8 mouse cellular contexts compared by ENCODE assay signal in the genomic region with DNA sequence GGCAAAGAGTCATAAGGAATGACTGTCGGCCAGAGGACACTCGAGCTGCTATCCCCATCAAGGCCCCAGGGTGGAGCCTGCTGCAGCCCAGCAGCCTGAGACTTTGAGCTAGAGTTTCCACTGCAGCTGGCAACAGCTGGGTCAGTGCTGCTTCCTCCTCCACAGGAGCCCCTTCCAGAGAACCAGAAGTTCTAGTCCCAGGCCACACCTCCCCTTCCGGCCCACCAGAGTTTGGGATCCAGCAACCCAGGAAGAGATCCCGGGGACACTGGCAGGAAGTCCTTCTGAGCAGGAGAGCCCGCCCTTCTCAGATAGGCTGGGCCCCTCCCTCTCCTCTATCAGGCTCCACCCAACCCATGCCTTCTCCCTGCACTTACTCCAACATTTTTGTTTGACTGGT. TPM values are rescaled to one million over a fixed set of nuclear protein-coding genes. Genes with fewer than 3 reads are reported as not detected.
DNase-seq lines count a peak whose midpoint lies in the region; ATAC-seq lines count a peak whose summit lies in the region.

No protein-coding gene starts in this region.

- 1% methylated on average over 5 of the region's 5 CpGs for WGBS in limb, embryonic 15.5 days

- H3K36me3 ChIP-seq in erythroblast, embryonic 14.5 days (ENCODE audit: control insufficient read depth), result peaks cover 11% of the 10 kb centered on the region
- peaks cover 36% of the 10 kb centered on the region for H3K36me3 ChIP-seq in limb, embryonic 15.5 days

- peak overlapping the region; percentile 87 for H3K27ac ChIP-seq in limb, embryonic 15.5 days

- H3K27me3 ChIP-seq in erythroblast, embryonic 14.5 days (ENCODE audit: control insufficient read depth), result no peaks in the 10 kb centered on the region
- no peaks in the 10 kb centered on the region for H3K27me3 ChIP-seq in limb, embryonic 15.5 days

- no peaks in the 10 kb centered on the region for H3K9me3 ChIP-seq in erythroblast, embryonic 14.5 days (ENCODE audit: control insufficient read depth, low read length)
- no peaks in the 10 kb centered on the region for H3K9me3 ChIP-seq in limb, embryonic 15.5 days

- intact Hi-C loops in heart, postnatal 36 days (cut with DNase I), result loop anchor here (2.0 kb wide), 1 partner anchor 27 kb away; no protein-coding TSS in a partner anchor

- H3K4me1 ChIP-seq in erythroblast, embryonic 14.5 days (ENCODE audit: control insufficient read depth), result peaks cover 26% of the 10 kb centered on the region
- peaks cover 36% of the 10 kb centered on the region for H3K4me1 ChIP-seq in limb, embryonic 15.5 days

- peak; percentile 70 for DNase-seq in A20 (ENCODE audit: low read depth, low spot score)
- peak; percentile 89 to 95 for DNase-seq in adrenal gland, adult (ENCODE audit: inconsistent age in 2 of 2, low spot score in 1 of 2)
- peak; percentile 84 to 85 for DNase-seq in heart, postnatal 36 days
- peak; percentile 55 for DNase-seq in neural tube, embryonic 10.5 days (ENCODE audit: extremely low spot score, low spot score)
- DNase-seq in thymus, postnatal 25 days, result peak; percentile 18
- no peak for DNase-seq in cerebellum, adult 8-10 months

- H3K9ac ChIP-seq in limb, embryonic 15.5 days, result no peak overlapping the region

- peak overlapping the region; percentile 67 for H3K4me3 ChIP-seq in erythroblast, embryonic 14.5 days (replicated peaks)
- no peak overlapping the region for H3K4me3 ChIP-seq in limb, embryonic 15.5 days

- peak overlapping the region; percentile 36 for H3K4me2 ChIP-seq in limb, embryonic 15.5 days

- peak; percentile 86 for ATAC-seq in limb, embryonic 15.5 days (ENCODE audit: insufficient number of reproducible peaks, low FRiP score, low TSS enrichment, low read depth)

RNA-seq across cellular contexts. Expression of gene Rbms2, which starts 30.5 kb away (rescaled TPM):
- polyA plus RNA-seq in erythroblast, embryonic 14.5 days (2012), result 0.72 and 0.93 TPM in 2 replicates
- total RNA-seq in heart, postnatal 36 days (2021), result 10 to 100 TPM; 89.2 to 95.3 TPM
- polyA plus RNA-seq in limb, embryonic 15.5 days (2015; fragmentation: Nextera tagmentation; extraction: Ambion mirVana), result 42.2 and 43.8 TPM in 2 replicates

RNA-seq across cellular contexts. Expression of gene Gls2, which starts 44.7 kb away (rescaled TPM):
- not detected in 2 replicates for polyA plus RNA-seq in erythroblast, embryonic 14.5 days (2012)
- total RNA-seq in heart, postnatal 36 days (2021), result under 1 TPM; 0.58 to 0.92 TPM
- 1.8 TPM in 2 replicates for polyA plus RNA-seq in limb, embryonic 15.5 days (2015; fragmentation: Nextera tagmentation; extraction: Ambion mirVana)

RNA-seq across cellular contexts. Expression of gene Baz2a, which starts 58.2 kb away (rescaled TPM):
- 3.2 and 3.6 TPM in 2 replicates for polyA plus RNA-seq in erythroblast, embryonic 14.5 days (2012)
- 10 to 100 TPM; 23.8 TPM for total RNA-seq in heart, postnatal 36 days (2021)
- 10.4 TPM in 2 replicates for polyA plus RNA-seq in limb, embryonic 15.5 days (2015; fragmentation: Nextera tagmentation; extraction: Ambion mirVana)

Comparison
In these comparisons a context has a peak if more than half of its experiments do, and no peak if none do; other contexts are left out.
1. RNA of gene Rbms2, which starts 30.5 kb away (polyA plus RNA-seq): 42.2 to 43.8 TPM in limb, embryonic 15.5 days; 0.72 to 0.93 TPM in erythroblast, embryonic 14.5 days; every median in the first group is over 10 times any median in the second.